Mouse (Mus musculus): Measurements from ENCODE around the gene Ppp1r10. TPM values are rescaled to one million over a fixed set of nuclear protein-coding genes. Genes with fewer than 3 reads are reported as not detected.

The Ppp1r10 gene
- polyA plus RNA-seq, 1 experiment, result 42.3 TPM

- 82% methylated on average over 8 of the region's 8 CpGs for WGBS
- no peak overlapping the region for H3K4me3 ChIP-seq (replicated peaks; ENCODE audit: insufficient read depth, low read depth, low read length)
- H3K27me3 ChIP-seq (ENCODE audit: control insufficient read depth, insufficient read depth, low read length), result no peaks in the 10 kb centered on the region
- DNase-seq, result no peak
- no peak overlapping the region for H3K27ac ChIP-seq (ENCODE audit: insufficient read depth, low read length)
- peaks cover 3% of the 10 kb centered on the region; the same call in 1 of the 2 replicates for H3K4me1 ChIP-seq (ENCODE audit: control insufficient read depth, insufficient read depth, low read length)
- TF ChIP-seq POLR2A (IDR thresholded peaks at IDR 0.05; ENCODE audit: borderline replicate concordance, insufficient read depth, low read length) (no peak), CTCF (IDR thresholded peaks at IDR 0.05; ENCODE audit: borderline replicate concordance, insufficient read depth, low read depth, low read length) (peak; percentile 24; the same call in 1 of the 2 replicates)
These were observed 45.1 kb upstream of the Ppp1r10 start for GRCm38 (mm10) chr17:35870884-35871696.

DNA sequence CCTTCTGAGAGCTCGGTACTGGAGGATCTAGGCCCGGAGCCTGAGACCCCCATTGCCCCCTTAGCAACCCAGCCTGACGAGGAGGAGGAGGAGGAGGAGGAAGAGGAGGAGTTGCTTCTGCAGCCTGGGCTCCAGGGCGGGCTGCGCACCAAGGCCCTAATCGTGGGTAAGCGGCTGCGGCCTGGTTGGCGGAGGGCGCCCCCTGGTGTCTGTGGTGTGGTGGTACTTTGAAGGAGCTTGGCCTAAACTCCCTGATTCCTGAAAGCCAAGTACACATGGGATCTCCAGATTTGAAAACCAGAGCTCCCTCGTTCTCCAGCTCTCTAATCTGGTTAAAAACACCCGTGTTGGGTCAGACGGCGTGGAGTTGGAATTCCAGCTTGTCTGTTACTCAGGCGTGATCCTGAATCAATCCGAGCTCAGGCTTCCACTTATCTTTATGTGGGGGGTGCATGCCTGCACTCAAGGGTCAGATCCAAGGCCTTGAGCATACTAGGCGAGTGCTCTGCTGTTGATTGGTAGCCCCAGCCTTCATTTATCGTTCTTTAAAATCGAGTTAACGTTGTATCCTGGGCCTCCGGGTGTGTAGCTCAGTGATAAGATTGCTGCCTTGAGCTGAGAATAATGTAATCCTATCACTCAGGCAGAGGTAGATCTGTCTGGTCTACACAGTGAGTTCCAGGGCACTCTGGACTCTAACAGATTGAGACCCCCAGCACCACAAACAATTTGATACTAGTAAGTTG lies 42.3 kb upstream of the Ppp1r10 start:
- 31% methylated on average over 21 of the region's 21 CpGs for WGBS

GRCm38 (mm10) chr17:35874721-35875120 lies 41.5 kb upstream of the Ppp1r10 start:
- Histone ChIP-seq H3K4me3 (replicated peaks; ENCODE audit: insufficient read depth, low read depth, low read length) (no peak overlapping the region), H3K27ac (ENCODE audit: insufficient read depth, low read length) (no peak overlapping the region), H3K27me3 (ENCODE audit: control insufficient read depth, insufficient read depth, low read length) (no peaks in the 10 kb centered on the region), H3K4me1 (ENCODE audit: control insufficient read depth, insufficient read depth, low read length) (peaks cover 3% of the 10 kb centered on the region; the same call in 1 of the 2 replicates)
- TF ChIP-seq CTCF (IDR thresholded peaks at IDR 0.05; ENCODE audit: borderline replicate concordance, insufficient read depth, low read depth, low read length) (no peak), POLR2A (IDR thresholded peaks at IDR 0.05; ENCODE audit: borderline replicate concordance, insufficient read depth, low read length) (no peak)
- WGBS, result 45% methylated on average over 6 of the region's 6 CpGs
- no peak for DNase-seq

More for the DNA sequence above, 42.3 kb upstream of the Ppp1r10 start:
- TF ChIP-seq POLR2A (IDR thresholded peaks at IDR 0.05; ENCODE audit: borderline replicate concordance, insufficient read depth, low read length) (no peak), CTCF (IDR thresholded peaks at IDR 0.05; ENCODE audit: borderline replicate concordance, insufficient read depth, low read depth, low read length) (peak; percentile 95)
- no peak overlapping the region for H3K27ac ChIP-seq (ENCODE audit: insufficient read depth, low read length)
- H3K4me3 ChIP-seq (replicated peaks; ENCODE audit: insufficient read depth, low read depth, low read length), result no peak overlapping the region
- H3K4me1 ChIP-seq (ENCODE audit: control insufficient read depth, insufficient read depth, low read length), result peaks cover 3% of the 10 kb centered on the region; the same call in 1 of the 2 replicates
- H3K27me3 ChIP-seq (ENCODE audit: control insufficient read depth, insufficient read depth, low read length), result no peaks in the 10 kb centered on the region
- peak; percentile 84 to 91 for DNase-seq

- peak; percentile 96 to 97 for DNase-seq
- H3K4me1 ChIP-seq (ENCODE audit: control insufficient read depth, insufficient read depth, low read length), result peaks cover 9% of the 10 kb centered on the region
- H3K27me3 ChIP-seq (ENCODE audit: control insufficient read depth, insufficient read depth, low read length), result no peaks in the 10 kb centered on the region
- 5% methylated on average over 66 of the region's 66 CpGs for WGBS
- H3K4me3 ChIP-seq (replicated peaks; ENCODE audit: insufficient read depth, low read depth, low read length), result peak within 1 kb of the TSS; percentile 76
- TF ChIP-seq CTCF (IDR thresholded peaks at IDR 0.05; ENCODE audit: borderline replicate concordance, insufficient read depth, low read depth, low read length) (peak; percentile 75), POLR2A (IDR thresholded peaks at IDR 0.05; ENCODE audit: borderline replicate concordance, insufficient read depth, low read length) (peak; percentile 63)
- H3K27ac ChIP-seq (ENCODE audit: insufficient read depth, low read length), result peak within 1 kb of the TSS; percentile 26; the same call in 1 of the 2 replicates
These were observed 36.8 kb upstream of the Ppp1r10 start, which contains the start of gene Dhx16 for GRCm38 (mm10) chr17:35879245-35880057. Gene Dhx16 (plus strand): TSS chr17:35879819.

DNA sequence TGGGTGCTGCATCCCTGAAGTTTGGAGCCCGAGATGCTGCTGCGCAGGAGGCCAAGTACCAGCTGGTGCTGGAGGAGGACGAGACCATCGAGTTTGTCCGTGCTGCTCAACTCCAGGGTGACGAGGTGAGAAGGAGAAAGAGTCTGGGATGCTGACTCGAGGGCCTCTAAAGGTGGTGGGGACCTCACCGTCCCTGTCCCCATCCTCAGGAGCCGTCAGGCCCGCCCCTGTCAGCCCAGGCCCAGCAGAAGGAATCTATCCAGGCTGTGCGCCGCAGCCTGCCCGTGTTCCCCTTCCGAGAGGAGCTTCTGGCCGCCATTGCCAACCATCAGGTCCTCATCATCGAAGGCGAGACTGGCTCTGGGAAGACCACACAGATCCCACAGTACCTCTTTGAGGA lies 33.3 kb upstream of the Ppp1r10 start:
- WGBS, result 88% methylated on average over 17 of the region's 17 CpGs
- Histone ChIP-seq H3K4me3 (replicated peaks; ENCODE audit: insufficient read depth, low read depth, low read length) (no peak overlapping the region), H3K4me1 (ENCODE audit: control insufficient read depth, insufficient read depth, low read length) (peaks cover 9% of the 10 kb centered on the region), H3K27me3 (ENCODE audit: control insufficient read depth, insufficient read depth, low read length) (no peaks in the 10 kb centered on the region), H3K27ac (ENCODE audit: insufficient read depth, low read length) (no peak overlapping the region)
- no peak for DNase-seq
- TF ChIP-seq POLR2A (IDR thresholded peaks at IDR 0.05; ENCODE audit: borderline replicate concordance, insufficient read depth, low read length) (no peak), CTCF (IDR thresholded peaks at IDR 0.05; ENCODE audit: borderline replicate concordance, insufficient read depth, low read depth, low read length) (no peak)

DNA sequence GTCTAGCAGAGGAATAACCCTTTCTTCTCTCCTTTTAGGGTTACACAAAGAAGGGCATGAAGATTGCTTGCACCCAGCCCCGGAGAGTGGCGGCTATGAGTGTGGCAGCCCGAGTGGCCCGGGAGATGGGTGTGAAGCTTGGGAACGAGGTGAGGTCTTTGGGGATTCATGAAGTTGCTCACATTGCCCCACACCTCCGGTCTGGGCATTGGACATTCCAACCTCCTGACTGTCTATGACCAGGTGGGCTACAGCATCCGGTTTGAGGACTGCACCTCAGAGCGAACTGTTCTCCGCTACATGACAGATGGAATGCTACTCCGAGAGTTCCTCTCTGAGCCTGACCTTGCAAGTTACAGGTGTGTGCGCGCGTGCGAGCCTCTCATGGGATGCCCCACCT lies 32.5 kb upstream of the Ppp1r10 start:
- no peak for DNase-seq
- H3K27ac ChIP-seq (ENCODE audit: insufficient read depth, low read length), result no peak overlapping the region
- no peaks in the 10 kb centered on the region for H3K27me3 ChIP-seq (ENCODE audit: control insufficient read depth, insufficient read depth, low read length)
- TF ChIP-seq POLR2A (IDR thresholded peaks at IDR 0.05; ENCODE audit: borderline replicate concordance, insufficient read depth, low read length) (no peak), CTCF (IDR thresholded peaks at IDR 0.05; ENCODE audit: borderline replicate concordance, insufficient read depth, low read depth, low read length) (no peak)
- 94% methylated on average over 14 of the region's 14 CpGs for WGBS
- peaks cover 9% of the 10 kb centered on the region for H3K4me1 ChIP-seq (ENCODE audit: control insufficient read depth, insufficient read depth, low read length)
- H3K4me3 ChIP-seq (replicated peaks; ENCODE audit: insufficient read depth, low read depth, low read length), result no peak overlapping the region

DNA sequence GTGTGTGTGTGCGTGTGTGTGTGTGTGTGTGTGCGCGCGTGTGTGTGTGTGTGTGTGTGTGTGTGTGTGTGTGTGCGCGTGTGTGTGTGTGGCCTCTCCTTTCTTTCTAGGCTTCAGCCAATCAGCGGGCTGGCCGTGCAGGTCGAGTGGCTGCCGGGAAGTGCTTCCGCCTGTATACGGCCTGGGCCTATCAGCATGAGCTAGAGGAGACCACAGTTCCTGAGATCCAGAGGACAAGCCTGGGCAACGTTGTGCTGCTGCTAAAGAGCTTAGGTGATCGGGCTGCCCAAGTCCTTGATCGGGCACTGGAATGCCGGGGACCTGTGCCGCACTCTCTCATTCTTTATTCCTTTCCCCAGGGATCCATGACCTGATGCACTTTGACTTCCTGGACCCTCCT lies 28.5 kb upstream of the Ppp1r10 start:
- 82% methylated on average over 10 of the region's 17 CpGs for WGBS
- DNase-seq, result no peak
- no peaks in the 10 kb centered on the region for H3K27me3 ChIP-seq (ENCODE audit: control insufficient read depth, insufficient read depth, low read length)
- no peak overlapping the region for H3K27ac ChIP-seq (ENCODE audit: insufficient read depth, low read length)
- TF ChIP-seq CTCF (IDR thresholded peaks at IDR 0.05; ENCODE audit: borderline replicate concordance, insufficient read depth, low read depth, low read length) (no peak), POLR2A (IDR thresholded peaks at IDR 0.05; ENCODE audit: borderline replicate concordance, insufficient read depth, low read length) (no peak)
- no peak overlapping the region for H3K4me3 ChIP-seq (replicated peaks; ENCODE audit: insufficient read depth, low read depth, low read length)
- no peaks in the 10 kb centered on the region for H3K4me1 ChIP-seq (ENCODE audit: control insufficient read depth, insufficient read depth, low read length)
